Mouse (Mus musculus) hindbrain, postnatal 0 days (tissue): ENCODE results near the gene Ubqln4. TPM values are rescaled to one million over a fixed set of nuclear protein-coding genes. Genes with fewer than 3 reads are reported as not detected.

Experiments used
- ATAC-seq: fragments of 200-750 bp; cut with Nextera tagmentation; 2 replicates; pipeline ENCODE4 v1.8.0; 2017; ENCODE audit warnings: mild to moderate bottlenecking, moderate TSS enrichment, moderate library complexity
- DNase-seq: peaks from one replicate; pipeline ENCODE4 v3.0.0-alpha.2; 2015; ENCODE audit warnings: low spot score
- H3K27ac ChIP-seq: fragments of 300-500 bp; sonication (generic); 2 replicates; pipeline ENCODE4 v1.5.1; 2014; ENCODE audit warnings: mild to moderate bottlenecking
- H3K27me3 ChIP-seq: fragments of 300-500 bp; sonication (generic); 2 replicates; pipeline ENCODE4 v1.6.1; 2014; ENCODE audit warnings: low read length, mixed read lengths; ENCODE audit not compliant: insufficient read depth
- H3K36me3 ChIP-seq: fragments of 300-500 bp; sonication (generic); 2 replicates; pipeline ENCODE4 v1.6.1; 2014; ENCODE audit warnings: low read length, mixed read lengths; ENCODE audit not compliant: insufficient read depth
- H3K4me1 ChIP-seq: fragments of 300-500 bp; sonication (generic); 2 replicates; pipeline ENCODE4 v1.6.1; 2014; ENCODE audit warnings: antibody characterized with exemption, low read length, mixed read lengths; ENCODE audit not compliant: insufficient read depth
- H3K4me2 ChIP-seq: fragments of 300-500 bp; sonication (generic); 2 replicates; pipeline ENCODE4 v1.6.1; 2014; ENCODE audit warnings: low read depth, mild to moderate bottlenecking, low read length, moderate library complexity, mixed read lengths
- H3K4me3 ChIP-seq: fragments of 300-500 bp; sonication (generic); 2 replicates; pipeline ENCODE4 v1.5.1; 2014; ENCODE audit warnings: low read length
- H3K9ac ChIP-seq: fragments of 300-500 bp; sonication (generic); replicated peaks from 2 replicates; pipeline ENCODE4 v1.6.1; 2014; ENCODE audit warnings: mild to moderate bottlenecking, low read length, moderate library complexity, mixed read lengths
- H3K9me3 ChIP-seq: fragments of 300-500 bp; sonication (generic); 2 replicates; pipeline ENCODE4 v1.6.1; 2016; ENCODE audit warnings: low read length, mixed read lengths
- CTCF ChIP-seq: IDR thresholded peaks from 2 replicates; pipeline ENCODE4 v1.5.1; 2016; ENCODE audit warnings: antibody characterized with exemption, control low read depth, low read depth
- WGBS: fragments of 180-500 bp; shearing (Covaris S2); extraction: QIAGEN DNeasy Blood & Tissue Kit; methylation state at CpG from one replicate; pipeline ENCODE4 v1.1.7; 2014; 5-methylcytosine and 5-hydroxymethylcytosine counted together
- polyA plus RNA-seq: library from polyadenylated mRNA; unstranded; fragments of >200 nt; fragmentation: Nextera tagmentation; extraction: Ambion mirVana; gene quantifications from 2 replicates; pipeline ENCODE4 v1.2.1, GENCODE M21; 2015
- total RNA-seq: library from RNA; depleted of rRNA; stranded (reverse); fragments of >200 nt; gene quantifications from 2 replicates; pipeline ENCODE4 v1.2.3, GENCODE M21; 2014; rRNA removed

The Ubqln4 gene
- total RNA-seq = 119 and 131 TPM in 2 replicates
- 29.4 and 29.8 TPM in 2 replicates for polyA plus RNA-seq

DNA sequence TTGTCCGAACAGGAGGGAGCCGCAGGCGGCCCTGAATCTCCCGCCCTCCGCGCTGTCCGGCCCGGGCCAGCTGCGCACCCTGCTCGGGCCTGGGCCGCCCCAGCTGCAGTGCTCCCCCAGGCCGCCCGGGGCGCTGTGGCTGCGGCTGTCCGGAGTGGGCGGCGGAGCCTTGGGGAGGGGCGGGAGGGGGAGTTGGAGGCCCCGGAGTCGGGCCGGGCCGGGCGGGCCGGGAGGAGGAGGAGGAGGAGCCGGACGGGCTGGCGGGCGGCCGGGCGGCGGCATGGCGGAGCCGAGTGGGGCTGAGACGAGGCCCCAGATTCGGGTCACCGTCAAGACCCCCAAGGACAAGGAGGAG is at the start of gene Ubqln4:
Ubqln4 (plus strand) TSS at position 234 of the 355 bp plus-strand sequence.
- DNase-seq (peak; percentile 93), ATAC-seq (peak; percentile 89)
- Histone ChIP-seq H3K9ac (peak within 1 kb of the TSS; percentile 96), H3K4me2 (peak within 1 kb of the TSS; percentile 91), H3K4me3 (peak within 1 kb of the TSS; percentile 92), H3K27me3 (no peaks in the 10 kb centered on the region), H3K9me3 (no peaks in the 10 kb centered on the region), H3K27ac (peak within 1 kb of the TSS; percentile 97), H3K36me3 (peaks cover 24% of the 10 kb centered on the region), H3K4me1 (0 out of 2 replicates have a peak, but pooled peaks cover 5% of the 10 kb centered on the region)
- under 1% methylated on average over 31 of the region's 37 CpGs for WGBS
- peak; percentile 47 for TF ChIP-seq CTCF

DNA sequence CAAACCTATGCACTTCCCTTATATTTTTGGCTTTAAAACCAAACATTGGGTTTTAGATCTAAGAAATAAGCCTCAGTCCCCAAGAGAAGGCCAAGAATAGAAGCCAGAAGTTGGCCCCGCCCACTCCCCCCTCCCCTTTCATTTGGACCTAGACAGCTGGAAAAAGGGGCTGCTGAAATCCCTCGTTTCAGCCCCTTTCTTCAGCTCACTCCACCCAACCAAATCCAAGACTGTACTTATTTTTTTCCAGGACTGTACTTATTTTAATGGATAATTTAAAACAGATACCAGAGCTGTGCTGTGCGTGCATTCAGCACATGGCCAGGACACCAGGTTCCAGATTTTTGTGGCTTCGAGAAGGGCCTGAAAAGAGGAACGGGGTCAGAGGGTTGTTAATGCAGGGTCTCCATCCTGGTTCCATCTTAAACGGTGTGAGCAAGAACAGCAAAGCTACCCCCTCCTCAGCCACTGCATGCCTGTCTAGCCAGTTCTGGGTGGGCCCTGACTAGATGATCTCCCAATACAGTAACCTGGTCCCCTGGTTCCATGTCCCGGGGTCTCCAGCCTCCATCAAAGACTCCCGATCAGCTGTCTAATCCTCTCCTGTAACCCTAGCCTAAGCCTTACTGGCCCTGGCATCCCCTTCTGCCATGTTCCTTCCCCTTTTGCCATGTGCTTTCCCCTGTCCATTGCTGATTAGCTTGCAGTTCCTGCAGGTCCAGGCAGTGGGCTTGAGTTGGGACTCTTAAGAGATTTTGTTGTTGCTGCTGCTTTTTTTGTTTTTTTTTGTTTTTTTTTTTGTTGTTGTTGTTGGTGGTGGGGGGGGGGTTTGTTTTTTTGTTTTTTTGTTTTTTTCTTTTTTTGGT is 49.4 kb upstream of the Ubqln4 start:
- Histone ChIP-seq H3K36me3 (no peaks in the 10 kb centered on the region), H3K27me3 (no peaks in the 10 kb centered on the region), H3K9ac (no peak overlapping the region), H3K4me1 (peaks cover 17% of the 10 kb centered on the region), H3K4me3 (no peak overlapping the region), H3K27ac (no peak overlapping the region), H3K9me3 (no peaks in the 10 kb centered on the region), H3K4me2 (no peak overlapping the region)
- ATAC-seq = no peak
- 57% methylated on average over 8 of the region's 8 CpGs for WGBS
- no peak for TF ChIP-seq CTCF
- DNase-seq = no peak

DNA sequence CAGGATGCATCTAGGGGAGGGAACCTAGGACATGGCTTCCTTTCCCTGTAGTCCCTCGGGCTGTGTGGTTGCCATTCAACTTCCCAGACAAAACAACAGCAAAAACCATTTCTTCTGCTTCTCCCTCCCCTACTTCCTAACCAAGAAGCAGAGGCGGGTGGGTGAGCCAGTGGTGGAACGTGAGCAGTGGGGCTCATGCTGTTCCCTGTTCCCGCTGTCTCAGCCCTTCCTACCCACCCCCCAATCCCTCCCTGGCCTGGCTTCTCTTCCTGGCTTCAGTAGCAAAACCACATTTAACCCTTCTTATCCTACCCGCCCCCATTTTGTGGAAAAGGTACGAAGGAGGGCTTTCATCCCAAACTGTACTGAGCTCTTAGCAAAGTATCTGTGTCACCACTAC is 48.5 kb upstream of the Ubqln4 start:
- H3K27me3 ChIP-seq = no peaks in the 10 kb centered on the region
- 59% methylated on average over 5 of the region's 6 CpGs for WGBS
- peaks cover 24% of the 10 kb centered on the region for H3K4me1 ChIP-seq
- DNase-seq (no peak), ATAC-seq (no peak)
- H3K27ac ChIP-seq = no peak overlapping the region
- H3K4me3 ChIP-seq = no peak overlapping the region
- no peak for TF ChIP-seq CTCF
- no peak overlapping the region for H3K4me2 ChIP-seq
- no peaks in the 10 kb centered on the region for H3K9me3 ChIP-seq
- no peaks in the 10 kb centered on the region for H3K36me3 ChIP-seq
- H3K9ac ChIP-seq = no peak overlapping the region

DNA sequence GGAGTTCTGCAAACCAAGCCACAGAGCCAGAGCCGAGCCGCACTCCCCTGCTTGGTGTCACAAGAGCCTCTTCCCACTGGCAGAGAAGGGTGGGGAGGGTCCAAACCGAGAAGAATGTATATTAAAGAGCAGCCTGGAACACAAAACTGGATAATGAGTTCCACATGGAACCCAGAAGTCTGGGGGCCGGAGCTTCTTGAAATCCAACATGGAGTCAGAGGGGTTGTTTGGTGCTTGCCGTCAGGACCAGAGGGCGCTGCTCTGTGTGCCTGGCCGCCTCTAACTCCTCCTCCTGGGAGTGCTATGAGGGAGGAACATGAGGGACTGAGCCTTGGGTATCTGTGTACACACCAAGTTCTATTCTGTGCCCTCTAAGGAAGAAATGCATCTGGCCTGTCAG is 47.8 kb upstream of the Ubqln4 start:
- WGBS = 44% methylated on average over 7 of the region's 7 CpGs
- H3K27me3 ChIP-seq = no peaks in the 10 kb centered on the region
- no peaks in the 10 kb centered on the region for H3K9me3 ChIP-seq
- TF ChIP-seq CTCF = no peak
- H3K4me2 ChIP-seq = no peak overlapping the region
- H3K9ac ChIP-seq = no peak overlapping the region
- H3K36me3 ChIP-seq = no peaks in the 10 kb centered on the region
- H3K27ac ChIP-seq = no peak overlapping the region
- no peak overlapping the region for H3K4me3 ChIP-seq
- ATAC-seq (no peak), DNase-seq (no peak)
- peaks cover 28% of the 10 kb centered on the region for H3K4me1 ChIP-seq

DNA sequence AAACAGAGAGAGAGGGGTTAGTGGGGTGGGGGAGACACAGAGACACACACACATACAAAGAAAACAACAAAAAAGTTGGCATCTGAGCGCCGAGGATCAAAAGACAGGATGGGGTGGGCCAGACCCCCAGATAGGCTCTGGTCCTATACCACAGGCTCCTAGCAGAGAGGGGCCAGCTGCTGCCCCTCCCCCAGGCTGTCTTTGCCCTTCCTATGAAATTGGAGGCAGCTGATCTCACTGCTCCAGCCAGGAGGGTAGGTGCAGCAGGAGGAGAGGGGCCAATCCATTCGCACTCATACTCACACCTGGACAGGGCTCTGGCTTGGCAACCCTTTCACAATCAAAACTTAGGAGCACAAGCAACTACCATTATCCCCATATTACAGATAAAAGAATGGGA is 44.3 kb upstream of the Ubqln4 start:
- peak overlapping the region; percentile 59 for H3K4me2 ChIP-seq
- WGBS = 69% methylated on average over 3 of the region's 3 CpGs
- no peak for DNase-seq
- H3K27me3 ChIP-seq = no peaks in the 10 kb centered on the region
- peak overlapping the region; percentile 39 for H3K4me3 ChIP-seq
- H3K36me3 ChIP-seq = no peaks in the 10 kb centered on the region
- peaks cover 22% of the 10 kb centered on the region for H3K4me1 ChIP-seq
- H3K9me3 ChIP-seq = no peaks in the 10 kb centered on the region
- peak overlapping the region; percentile 85 for H3K27ac ChIP-seq
- no peak for TF ChIP-seq CTCF
- H3K9ac ChIP-seq = peak overlapping the region; percentile 40
- no peak for ATAC-seq

DNA sequence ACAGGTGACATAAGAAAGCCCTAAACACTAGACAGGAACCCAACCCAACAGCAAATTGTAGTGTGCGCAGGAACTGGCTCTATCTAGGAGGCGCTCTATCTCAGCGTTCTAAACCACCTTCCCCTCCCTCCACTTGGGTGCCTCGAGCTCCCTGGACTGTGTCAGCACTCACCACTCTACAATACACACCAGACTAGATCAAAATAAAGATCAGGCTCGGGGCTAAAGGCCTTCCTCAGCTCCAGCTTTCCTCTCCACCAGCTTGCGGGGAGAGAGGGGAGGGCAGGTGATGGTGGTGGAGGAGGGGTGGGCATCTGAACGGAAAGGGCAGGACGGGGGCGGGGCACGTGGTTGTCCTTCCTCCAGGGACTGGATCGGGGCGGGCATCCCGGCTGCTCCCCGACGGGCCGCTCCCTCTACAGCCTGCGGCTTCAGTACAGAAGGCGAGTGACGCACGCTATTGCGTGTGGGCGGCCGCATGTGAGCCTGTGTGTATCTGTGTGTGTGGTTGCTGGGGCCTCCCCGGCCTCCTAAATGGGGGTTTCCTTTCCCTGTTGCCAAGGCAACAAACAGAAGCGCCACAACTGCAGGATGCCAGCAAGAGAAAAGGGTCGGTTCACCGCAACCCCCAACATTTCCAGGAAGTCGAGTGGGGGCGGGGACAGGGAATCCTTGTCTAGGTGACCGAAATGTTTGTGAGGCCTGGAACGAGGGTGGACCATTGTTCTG is 43.7 kb upstream of the Ubqln4 start, which contains the start of gene Lmna:
Lmna (minus strand) TSS at position 265 of the 729 bp plus-strand sequence.
- Histone ChIP-seq H3K27me3 (no peaks in the 10 kb centered on the region), H3K4me2 (peak within 1 kb of the TSS; percentile 59)
- under 1% methylated on average over 31 of the region's 31 CpGs for WGBS

More for the DNA sequence above, 43.7 kb upstream of the Ubqln4 start, which contains the start of gene Lmna:
- Histone ChIP-seq H3K9me3 (no peaks in the 10 kb centered on the region), H3K4me3 (peak within 1 kb of the TSS; percentile 39), H3K9ac (peak within 1 kb of the TSS; percentile 40), H3K27ac (peak within 1 kb of the TSS; percentile 85), H3K36me3 (no peaks in the 10 kb centered on the region), H3K4me1 (peaks cover 22% of the 10 kb centered on the region)
- peak; percentile 58 for TF ChIP-seq CTCF
- DNase-seq (peak; percentile 93), ATAC-seq (peak; percentile 97)
